Comparison of ENCODE assay signal across 14 mouse cellular contexts in the genomic region with DNA sequence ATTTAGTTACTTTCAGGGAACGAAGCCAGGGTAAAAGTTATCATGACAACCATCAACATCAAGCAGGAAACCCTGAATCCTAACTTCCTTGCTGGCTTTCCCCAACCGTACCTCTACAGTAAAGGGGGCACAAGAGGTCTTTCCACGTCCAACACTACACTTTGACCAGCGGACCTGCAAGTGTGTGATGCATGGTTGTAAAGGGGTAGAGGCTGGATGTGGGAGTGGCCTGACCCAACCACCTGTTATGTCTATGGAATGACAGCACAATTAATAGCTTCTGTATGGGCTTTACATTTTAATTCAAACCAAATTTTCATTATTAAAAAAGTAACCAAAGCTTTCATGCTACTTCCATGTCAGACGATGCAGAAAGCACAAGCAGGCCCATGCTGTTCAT.
"Had no signal": no experiment of that assay in that cellular context is flagged by ENCODE, and none has a peak within 500 bp of the region (broad histone marks: within the 10 kb centered on the region; RNA-seq: fewer than 3 reads in every experiment).

No protein-coding gene starts in this region.

- H3K36me3 ChIP-seq: midbrain, embryonic 15.5 days; neural tube, embryonic 12.5 days had no signal

- H3K4me1 ChIP-seq: neural tube, embryonic 12.5 days had no signal

- H3K27ac ChIP-seq: macrophage; midbrain, embryonic 13.5 days; midbrain, embryonic 15.5 days; neural tube, embryonic 12.5 days had no signal

- H3K4me2 ChIP-seq: lung, embryonic 14.5 days; midbrain, embryonic 11.5 days; midbrain, embryonic 13.5 days; midbrain, embryonic 15.5 days; neural tube, embryonic 12.5 days had no signal

- H3K4me3 ChIP-seq: midbrain, embryonic 13.5 days; midbrain, embryonic 15.5 days; neural tube, embryonic 12.5 days had no signal

- ATAC-seq: midbrain, embryonic 13.5 days; midbrain, embryonic 15.5 days had no signal

- H3K9ac ChIP-seq: lung, embryonic 14.5 days; midbrain, embryonic 13.5 days; midbrain, embryonic 15.5 days; neural tube, embryonic 12.5 days had no signal

- H3K9me3 ChIP-seq: megakaryocyte, embryonic 14.5 days; midbrain, embryonic 13.5 days; midbrain, embryonic 15.5 days; neural tube, embryonic 12.5 days had no signal

- DNase-seq: lung, adult 18-20 months; lung, embryonic 14.5 days; lung, postnatal 14 days; lung, postnatal 36 days; right cerebral cortex, postnatal 14 days; spleen, adult 18-20 months; thymus, adult 18-20 months; thymus, postnatal 36 days had no signal

- H3K27me3 ChIP-seq: megakaryocyte, embryonic 14.5 days; midbrain, embryonic 13.5 days; midbrain, embryonic 15.5 days; neural tube, embryonic 12.5 days had no signal
